Mouse (Mus musculus) stomach, postnatal 0 days (tissue): ENCODE measurements around the gene Cntnap2. TPM values are rescaled to one million over a fixed set of nuclear protein-coding genes. Genes with fewer than 3 reads are reported as not detected.

Source experiments
- ATAC-seq: fragments of 200-750 bp; cut with Nextera tagmentation; 2 replicates; pipeline ENCODE4 v1.8.0; 2017; ENCODE audit not compliant: low FRiP score, low TSS enrichment
- DNase-seq: peaks from one replicate; pipeline ENCODE4 v3.0.0-alpha.2; 2016; ENCODE audit warnings: low spot score
- H3K27ac ChIP-seq: fragments of 300-500 bp; sonication (generic); replicated peaks from 2 replicates; pipeline ENCODE4 v1.5.1; 2014; ENCODE audit warnings: mild to moderate bottlenecking, control low read depth
- H3K27me3 ChIP-seq: fragments of 300-500 bp; sonication (generic); 2 replicates; pipeline ENCODE4 v1.6.1; 2014; ENCODE audit warnings: low read length; ENCODE audit not compliant: control insufficient read depth, insufficient read depth
- H3K36me3 ChIP-seq: fragments of 300-500 bp; sonication (generic); 2 replicates; pipeline ENCODE4 v1.6.1; 2014; ENCODE audit warnings: low read length, mixed read lengths; ENCODE audit not compliant: control insufficient read depth, insufficient read depth
- H3K4me1 ChIP-seq: fragments of 300-500 bp; sonication (generic); replicated peaks from 2 replicates; pipeline ENCODE4 v1.6.1; 2014; ENCODE audit warnings: antibody characterized with exemption; ENCODE audit not compliant: control insufficient read depth, insufficient read depth
- H3K4me2 ChIP-seq: fragments of 300-500 bp; sonication (generic); replicated peaks from 2 replicates; pipeline ENCODE4 v1.6.1; 2014; ENCODE audit warnings: low read depth, mild to moderate bottlenecking, control low read depth, moderate library complexity
- H3K4me3 ChIP-seq: fragments of 300-500 bp; sonication (generic); 2 replicates; pipeline ENCODE4 v1.5.1; 2014; ENCODE audit warnings: low read depth, low read length, control low read depth
- H3K9ac ChIP-seq: fragments of 300-500 bp; sonication (generic); 2 replicates; pipeline ENCODE4 v1.6.1; 2014; ENCODE audit warnings: mild to moderate bottlenecking, low read length, control low read depth, mixed read lengths
- H3K9me3 ChIP-seq: fragments of 300-500 bp; sonication (generic); 2 replicates; pipeline ENCODE4 v1.6.1; 2016; ENCODE audit warnings: low read length; ENCODE audit not compliant: control insufficient read depth
- CTCF ChIP-seq: IDR thresholded peaks from 2 replicates; pipeline ENCODE4 v1.5.1; 2016; ENCODE audit warnings: antibody characterized with exemption, low read depth, mild to moderate bottlenecking, moderate library complexity
- EP300 ChIP-seq: optimal IDR thresholded peaks from 2 replicates; pipeline ENCODE3; 2016; ENCODE audit warnings: antibody characterized with exemption
- WGBS: fragments of 180-500 bp; shearing (Covaris S2); extraction: QIAGEN DNeasy Blood & Tissue Kit; methylation state at CpG from one replicate; pipeline ENCODE4 v1.1.7; 2014; 5-methylcytosine and 5-hydroxymethylcytosine counted together
- polyA plus RNA-seq: library from polyadenylated mRNA; unstranded; fragments of >200 nt; fragmentation: Nextera tagmentation; extraction: Ambion mirVana; gene quantifications from 2 replicates; pipeline ENCODE4 v1.2.1, GENCODE M21; 2015

The Cntnap2 gene
- polyA plus RNA-seq, 1 experiment from 2014 or later, result 0.55 TPM

- H3K36me3 ChIP-seq, result no peaks in the 10 kb centered on the region
- DNase-seq (no peak), ATAC-seq (no peak)
- no peak for TF ChIP-seq CTCF
- no peak for TF ChIP-seq EP300
- H3K4me3 ChIP-seq, result no peak overlapping the region
- H3K9me3 ChIP-seq, result no peaks in the 10 kb centered on the region
- no peaks in the 10 kb centered on the region for H3K27me3 ChIP-seq
- WGBS, result 50% methylated on average over 3 of the region's 3 CpGs
- no peak overlapping the region for H3K9ac ChIP-seq
- no peaks in the 10 kb centered on the region for H3K4me1 ChIP-seq
- H3K27ac ChIP-seq, result no peak overlapping the region
- no peak overlapping the region for H3K4me2 ChIP-seq
Observed at GRCm38 (mm10) chr6:45871409-45871992, 812.3 kb downstream of the Cntnap2 start.

GRCm38 (mm10) chr6:45885486-45885885 is 826.3 kb downstream of the Cntnap2 start:
- H3K4me1 ChIP-seq, result no peaks in the 10 kb centered on the region
- no peak for TF ChIP-seq EP300
- no peak overlapping the region for H3K27ac ChIP-seq
- no peak overlapping the region for H3K9ac ChIP-seq
- WGBS, result 76% methylated on average over 1 of the region's 1 CpGs
- H3K4me2 ChIP-seq, result no peak overlapping the region
- no peak for DNase-seq
- H3K9me3 ChIP-seq, result no peaks in the 10 kb centered on the region
- H3K36me3 ChIP-seq, result no peaks in the 10 kb centered on the region
- ATAC-seq, result no peak
- H3K4me3 ChIP-seq, result no peak overlapping the region
- no peaks in the 10 kb centered on the region for H3K27me3 ChIP-seq

- DNase-seq, result no peak
- no peaks in the 10 kb centered on the region for H3K4me1 ChIP-seq
- H3K36me3 ChIP-seq, result no peaks in the 10 kb centered on the region
- WGBS, result 40% methylated on average over 3 of the region's 3 CpGs
- no peak overlapping the region for H3K9ac ChIP-seq
- H3K4me3 ChIP-seq, result no peak overlapping the region
- H3K4me2 ChIP-seq, result no peak overlapping the region
- ATAC-seq, result no peak
- H3K27ac ChIP-seq, result no peak overlapping the region
- no peak for TF ChIP-seq EP300
- no peaks in the 10 kb centered on the region for H3K27me3 ChIP-seq
- no peaks in the 10 kb centered on the region for H3K9me3 ChIP-seq
Observed at GRCm38 (mm10) chr6:45887901-45888300, 828.7 kb downstream of the Cntnap2 start.

- no peak overlapping the region for H3K27ac ChIP-seq
- H3K9ac ChIP-seq, result no peak overlapping the region
- no peaks in the 10 kb centered on the region for H3K4me1 ChIP-seq
- no peak for TF ChIP-seq CTCF
- TF ChIP-seq EP300, result no peak
- H3K4me2 ChIP-seq, result no peak overlapping the region
- H3K9me3 ChIP-seq, result no peaks in the 10 kb centered on the region
- 51% methylated on average over 3 of the region's 3 CpGs for WGBS
- no peaks in the 10 kb centered on the region for H3K36me3 ChIP-seq
- H3K27me3 ChIP-seq, result no peaks in the 10 kb centered on the region
- DNase-seq, result no peak
- no peak for ATAC-seq
- no peak overlapping the region for H3K4me3 ChIP-seq
Observed at GRCm38 (mm10) chr6:45938263-45938662, 879.1 kb downstream of the Cntnap2 start.

- Histone ChIP-seq H3K27ac (no peak overlapping the region), H3K4me3 (no peak overlapping the region), H3K36me3 (no peaks in the 10 kb centered on the region), H3K9me3 (no peaks in the 10 kb centered on the region), H3K27me3 (no peaks in the 10 kb centered on the region), H3K9ac (no peak overlapping the region), H3K4me2 (no peak overlapping the region), H3K4me1 (no peaks in the 10 kb centered on the region)
- DNase-seq (no peak), ATAC-seq (no peak)
- 22% methylated on average over 1 of the region's 1 CpGs for WGBS
- TF ChIP-seq EP300, result no peak
- TF ChIP-seq CTCF, result no peak
Observed at GRCm38 (mm10) chr6:45938775-45939174, 879.6 kb downstream of the Cntnap2 start.

- H3K36me3 ChIP-seq, result no peaks in the 10 kb centered on the region
- no peaks in the 10 kb centered on the region for H3K4me1 ChIP-seq
- H3K4me3 ChIP-seq, result no peak overlapping the region
- ATAC-seq (no peak), DNase-seq (no peak)
- H3K4me2 ChIP-seq, result no peak overlapping the region
- TF ChIP-seq CTCF (no peak), EP300 (no peak)
- H3K9ac ChIP-seq, result no peak overlapping the region
- H3K9me3 ChIP-seq, result no peaks in the 10 kb centered on the region
- WGBS, result 39% methylated on average over 3 of the region's 3 CpGs
- H3K27me3 ChIP-seq, result no peaks in the 10 kb centered on the region
- no peak overlapping the region for H3K27ac ChIP-seq
Observed at GRCm38 (mm10) chr6:45945144-45945985, 886.2 kb downstream of the Cntnap2 start.
